Mouse (Mus musculus) neutrophil, adult 65 days (primary cell): Measurements from ENCODE around the gene Zfp263. TPM values are rescaled to one million over a fixed set of nuclear protein-coding genes. Genes with fewer than 3 reads are reported as not detected.

Source experiments
- total RNA-seq: library from RNA; stranded (reverse); gene quantifications from 2 replicates; pipeline ENCODE4 v1.2.4, GENCODE M21; 2023

Gene Zfp263
- 55.0 and 87.0 TPM in 2 replicates for total RNA-seq

DNA sequence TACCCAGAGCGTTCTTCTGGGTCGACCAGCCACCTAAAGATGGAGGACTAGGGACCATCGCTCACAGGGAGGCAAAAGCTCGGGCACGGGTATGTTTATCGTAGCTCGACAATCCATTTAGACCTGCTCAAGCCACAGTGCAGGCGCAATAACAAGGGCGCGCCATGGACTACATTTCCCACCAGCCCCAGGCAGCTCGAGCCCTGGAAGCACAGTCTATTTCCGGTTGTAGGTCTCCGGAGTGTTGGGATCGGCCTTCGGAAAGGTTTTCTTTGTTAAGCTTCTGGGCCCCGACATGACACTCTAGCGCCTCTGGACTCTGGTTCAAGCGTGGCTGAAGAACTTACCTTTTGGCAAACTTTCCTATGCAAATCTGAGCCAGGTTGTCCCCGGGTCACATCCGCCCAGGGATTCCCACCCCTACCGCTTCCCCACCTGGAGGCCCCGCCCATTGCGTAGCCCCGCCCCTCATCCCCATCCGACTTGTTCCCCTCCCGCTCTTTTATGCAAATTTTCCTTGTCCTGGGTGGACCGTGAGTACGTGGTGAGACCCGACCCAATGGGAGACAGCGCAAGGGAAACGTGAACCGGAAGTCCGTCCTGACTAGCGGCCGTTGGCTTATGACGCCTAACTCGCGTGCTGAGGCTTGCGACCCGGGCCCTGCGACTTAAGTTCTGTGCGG is at the start of gene Zfp263:
Gene Zfp263, plus strand, starts transcription at position 591 of the 683 bp plus-strand sequence.

DNA sequence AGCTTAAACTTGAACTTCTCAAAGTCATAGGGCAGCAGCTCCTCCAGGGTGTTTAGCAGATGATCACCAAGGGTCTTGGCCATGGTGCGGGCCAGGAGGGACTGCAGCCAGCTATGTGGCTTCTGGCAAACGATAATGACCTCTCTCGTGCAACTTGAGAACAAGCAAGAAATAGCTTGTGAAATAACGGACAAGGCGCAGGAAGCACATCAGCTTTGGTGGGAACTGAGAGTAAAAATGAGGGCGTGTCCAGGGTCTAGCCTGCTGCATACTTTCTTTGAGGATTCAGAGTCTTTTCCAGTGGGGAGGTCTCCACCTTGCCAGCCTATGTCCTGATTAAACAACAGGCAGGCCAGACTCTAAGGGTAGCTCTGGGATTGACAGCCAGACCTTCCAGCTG is 25.9 kb upstream of the Zfp263 start, which contains the start of gene Mefv:
Gene Mefv, minus strand, starts transcription at position 118 of the 400 bp plus-strand sequence.

Other genes starting within 250 kb of the Zfp263 start
- gene Olfr161, start 153.1 kb upstream of the Zfp263 start, total RNA-seq: not detected in 2 replicates
- gene Mefv, start 26.0 kb upstream of the Zfp263 start, total RNA-seq: 33.3 and 33.9 TPM in 2 replicates
- gene Olfr15, start 86.8 kb downstream of the Zfp263 start, total RNA-seq: not detected in 2 replicates
- 0.13 and 0.34 TPM in 2 replicates for gene Zfp174, start 103.2 kb downstream of the Zfp263 start, total RNA-seq
- 103 and 107 TPM in 2 replicates for gene Naa60, start 128.3 kb downstream of the Zfp263 start, total RNA-seq
- gene Zfp597, start 140.5 kb downstream of the Zfp263 start, total RNA-seq: 27.9 and 30.8 TPM in 2 replicates
- gene Gm20695, start 140.6 kb downstream of the Zfp263 start, total RNA-seq: 1.5 and 3.0 TPM in 2 replicates
- gene 1700037C18Rik, start 164.6 kb downstream of the Zfp263 start, total RNA-seq: 3.0 and 5.0 TPM in 2 replicates
- 6.9 and 12.5 TPM in 2 replicates for gene Cluap1, start 164.7 kb downstream of the Zfp263 start, total RNA-seq
- 0.50 and 1.6 TPM in 2 replicates for gene Nlrc3, start 232.5 kb downstream of the Zfp263 start, total RNA-seq